Mouse (Mus musculus) urinary bladder, postnatal 36 days (tissue): Measurements from ENCODE around the gene Retsat.

ENCODE experiments used
- DNase-seq, 2 experiments: peaks; one replicate each; pipeline ENCODE4 v3.0.0; 2022; ENCODE audit warnings: low spot score in 2 of 2, mixed read lengths in 1 of 2

The Retsat gene

GRCm38 (mm10) chr6:72588307-72588706 lies 10.0 kb upstream of the Retsat start:
- no peak for DNase-seq

- DNase-seq = no peak
Measured at GRCm38 (mm10) chr6:72590111-72590510, 8.2 kb upstream of the Retsat start.

- peak in 1 of 2 experiments; percentile 64 for DNase-seq
Measured at GRCm38 (mm10) chr6:72593011-72593803, 5.1 kb upstream of the Retsat start.

GRCm38 (mm10) chr6:72593914-72594313 lies 4.4 kb upstream of the Retsat start:
- no peak for DNase-seq

- no peak for DNase-seq
Measured at GRCm38 (mm10) chr6:72597083-72597874, 996 bp upstream of the Retsat start.

- DNase-seq = peak in 1 of 2 experiments; percentile 52
Measured at GRCm38 (mm10) chr6:72598791-72599557, 699 bp downstream of the Retsat start.

- DNase-seq = no peak
Measured at GRCm38 (mm10) chr6:72600216-72600615, 1.9 kb downstream of the Retsat start.

- DNase-seq = no peak
Measured at GRCm38 (mm10) chr6:72600771-72601170, 2.5 kb downstream of the Retsat start.

GRCm38 (mm10) chr6:72601732-72602131 lies 3.5 kb downstream of the Retsat start:
- peak; percentile 74 to 82 for DNase-seq

- no peak for DNase-seq
Measured at GRCm38 (mm10) chr6:72604066-72604465, 5.8 kb downstream of the Retsat start.

- no peak for DNase-seq
Measured at GRCm38 (mm10) chr6:72607060-72607459, 8.8 kb downstream of the Retsat start.

- DNase-seq = no peak
Measured at GRCm38 (mm10) chr6:72607676-72608075, 9.4 kb downstream of the Retsat start.

GRCm38 (mm10) chr6:72608662-72609184 lies 10.4 kb downstream of the Retsat start:
- no peak for DNase-seq

- no peak for DNase-seq
Measured at GRCm38 (mm10) chr6:72610261-72610660, 12.0 kb downstream of the Retsat start.

GRCm38 (mm10) chr6:72615151-72615550 lies 16.9 kb downstream of the Retsat start:
- no peak for DNase-seq

GRCm38 (mm10) chr6:72615561-72616375 lies 17.5 kb downstream of the Retsat start:
- DNase-seq = no peak

GRCm38 (mm10) chr6:72616643-72617288 lies 18.5 kb downstream of the Retsat start, which contains the start of gene Tgoln1:
Tgoln1 (minus strand) TSS chr6:72617000.
- peak; percentile 92 to 93 for DNase-seq

GRCm38 (mm10) chr6:72619734-72620532 lies 21.7 kb downstream of the Retsat start:
- no peak for DNase-seq

- no peak for DNase-seq
Measured at GRCm38 (mm10) chr6:72620920-72621319, 22.6 kb downstream of the Retsat start.
